Mouse (Mus musculus): ENCODE results near the gene Dock9. TPM values are rescaled to one million over a fixed set of nuclear protein-coding genes. Genes with fewer than 3 reads are reported as not detected.

Dock9 gene
- total RNA-seq, 2 experiments from 2014 or later, result 28.3 to 35.0 TPM

GRCm38 (mm10) chr14:121585906-121586765, 211.5 kb downstream of the Dock9 start:
- DNase-seq, result no peak

- peak; percentile 60 for DNase-seq
Observed at GRCm38 (mm10) chr14:121579055-121579454, 218.6 kb downstream of the Dock9 start.

- DNase-seq, result no peak
Observed at GRCm38 (mm10) chr14:121573391-121573790, 224.2 kb downstream of the Dock9 start.

- DNase-seq, result no peak
Observed at GRCm38 (mm10) chr14:121566794-121567201, 230.8 kb downstream of the Dock9 start.

- no peak for DNase-seq
Observed at GRCm38 (mm10) chr14:121565930-121566329, 231.7 kb downstream of the Dock9 start.

GRCm38 (mm10) chr14:121564656-121565055, 233.0 kb downstream of the Dock9 start:
- DNase-seq, result no peak

- DNase-seq, result no peak
Observed at GRCm38 (mm10) chr14:121563954-121564353, 233.7 kb downstream of the Dock9 start.

GRCm38 (mm10) chr14:121559026-121559425, 238.6 kb downstream of the Dock9 start:
- no peak for DNase-seq

- no peak for DNase-seq
Observed at GRCm38 (mm10) chr14:121556401-121557315, 241.0 kb downstream of the Dock9 start.

- no peak for DNase-seq
Observed at GRCm38 (mm10) chr14:121553785-121554184, 243.9 kb downstream of the Dock9 start.

- no peak for DNase-seq
Observed at GRCm38 (mm10) chr14:121552586-121552985, 245.1 kb downstream of the Dock9 start.

GRCm38 (mm10) chr14:121549834-121550233, 247.8 kb downstream of the Dock9 start:
- no peak for DNase-seq

- DNase-seq, result no peak
Observed at GRCm38 (mm10) chr14:121547745-121548144, 249.9 kb downstream of the Dock9 start.

GRCm38 (mm10) chr14:121546621-121547020, 251.0 kb downstream of the Dock9 start:
- no peak for DNase-seq

GRCm38 (mm10) chr14:121545551-121546331, 251.9 kb downstream of the Dock9 start:
- no peak for DNase-seq

GRCm38 (mm10) chr14:121541262-121541661, 256.4 kb downstream of the Dock9 start:
- DNase-seq, result no peak

- no peak for DNase-seq
Observed at GRCm38 (mm10) chr14:121534501-121534900, 263.1 kb downstream of the Dock9 start.

GRCm38 (mm10) chr14:121530853-121531252, 266.8 kb downstream of the Dock9 start:
- no peak for DNase-seq

- no peak for DNase-seq
Observed at GRCm38 (mm10) chr14:121527883-121528282, 269.8 kb downstream of the Dock9 start.

- DNase-seq, result no peak
Observed at GRCm38 (mm10) chr14:121527201-121527600, 270.4 kb downstream of the Dock9 start.

- no peak for DNase-seq
Observed at GRCm38 (mm10) chr14:121521709-121522108, 275.9 kb downstream of the Dock9 start.

- no peak for DNase-seq
Observed at GRCm38 (mm10) chr14:121516881-121517280, 280.8 kb downstream of the Dock9 start.
